Mouse (Mus musculus) midbrain, embryonic 11.5 days (tissue): ENCODE results near the gene Mcat. TPM values are rescaled to one million over a fixed set of nuclear protein-coding genes. Genes with fewer than 3 reads are reported as not detected.

ENCODE experiments used
- ATAC-seq: fragments of 200-750 bp; cut with Nextera tagmentation; 2 replicates; pipeline ENCODE4 v1.8.0; 2017; ENCODE audit warnings: moderate TSS enrichment, moderate library complexity; ENCODE audit not compliant: low FRiP score
- DNase-seq: peaks from one replicate; pipeline ENCODE4 v3.0.0; 2015; ENCODE audit warnings: low spot score; ENCODE audit errors: missing footprints
- H3K27ac ChIP-seq: fragments of 300-500 bp; sonication (generic); 2 replicates; pipeline ENCODE4 v1.5.1; 2014; ENCODE audit warnings: low read depth, low read length
- H3K27me3 ChIP-seq: fragments of 300-500 bp; sonication (generic); 2 replicates; pipeline ENCODE4 v1.6.1; 2014; ENCODE audit warnings: mild to moderate bottlenecking, low read length, moderate library complexity, mixed read lengths; ENCODE audit not compliant: control insufficient read depth, insufficient read depth
- H3K36me3 ChIP-seq: fragments of 300-500 bp; sonication (generic); 2 replicates; pipeline ENCODE4 v1.6.1; 2014; ENCODE audit warnings: mild to moderate bottlenecking, low read length, moderate library complexity, mixed read lengths; ENCODE audit not compliant: control insufficient read depth, insufficient read depth
- H3K4me1 ChIP-seq: fragments of 300-500 bp; sonication (generic); 2 replicates; pipeline ENCODE4 v1.6.1; 2014; ENCODE audit warnings: low read length; ENCODE audit not compliant: control insufficient read depth, insufficient read depth
- H3K4me2 ChIP-seq: fragments of 300-500 bp; sonication (generic); 2 replicates; pipeline ENCODE4 v1.6.1; 2014; ENCODE audit warnings: mild to moderate bottlenecking, moderate library complexity
- H3K4me3 ChIP-seq: fragments of 300-500 bp; sonication (generic); 2 replicates; pipeline ENCODE4 v1.5.1; 2014; ENCODE audit warnings: low read depth, low read length
- H3K9ac ChIP-seq: fragments of 300-500 bp; sonication (generic); 2 replicates; pipeline ENCODE4 v1.6.1; 2014; ENCODE audit warnings: low read length
- H3K9me3 ChIP-seq: fragments of 300-500 bp; sonication (generic); 2 replicates; pipeline ENCODE4 v1.6.1; 2016; ENCODE audit warnings: low read length; ENCODE audit not compliant: control insufficient read depth
- WGBS: fragments of 180-500 bp; shearing (Covaris S2); extraction: QIAGEN DNeasy Blood & Tissue Kit; methylation state at CpG from one replicate; pipeline ENCODE4 v1.1.7; 2014; 5-methylcytosine and 5-hydroxymethylcytosine counted together
- polyA plus RNA-seq: library from polyadenylated mRNA; unstranded; fragments of >200 nt; fragmentation: Nextera tagmentation; extraction: Ambion mirVana; gene quantifications from 2 replicates; pipeline ENCODE4 v1.2.1, GENCODE M21; 2014

The Mcat gene
- polyA plus RNA-seq, 1 experiment from 2014 or later = 36.6 TPM

DNA sequence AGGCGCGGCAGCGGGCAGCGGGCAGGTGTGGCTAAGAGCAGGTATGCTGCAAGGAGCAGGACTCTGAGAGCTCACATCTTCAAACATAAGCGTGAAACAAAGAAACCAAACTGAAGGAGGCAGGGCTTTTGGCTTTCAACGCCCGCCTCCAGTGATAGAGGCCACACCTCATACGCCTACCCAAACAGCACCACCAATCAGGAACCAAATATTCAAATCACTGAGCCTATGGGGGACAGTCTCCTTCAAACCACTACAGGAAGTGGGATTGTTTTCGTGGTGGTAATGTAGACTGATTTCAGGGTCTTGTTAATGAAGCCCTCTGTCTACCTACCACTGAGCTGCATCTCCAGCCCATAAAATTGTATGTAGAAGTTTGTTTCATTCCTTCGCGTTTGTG lies 6.1 kb upstream of the Mcat start:
- no peaks in the 10 kb centered on the region; the same call in 1 of the 2 replicates for H3K27me3 ChIP-seq
- H3K4me2 ChIP-seq = no peak overlapping the region
- WGBS = 55% methylated on average over 11 of the region's 11 CpGs
- no peak overlapping the region for H3K27ac ChIP-seq
- H3K36me3 ChIP-seq = 0 out of 2 replicates have a peak, but pooled peaks cover 2% of the 10 kb centered on the region
- H3K4me1 ChIP-seq = no peaks in the 10 kb centered on the region
- DNase-seq (no peak), ATAC-seq (no peak)
- H3K9me3 ChIP-seq = no peaks in the 10 kb centered on the region
- H3K4me3 ChIP-seq = no peak overlapping the region
- no peak overlapping the region for H3K9ac ChIP-seq

DNA sequence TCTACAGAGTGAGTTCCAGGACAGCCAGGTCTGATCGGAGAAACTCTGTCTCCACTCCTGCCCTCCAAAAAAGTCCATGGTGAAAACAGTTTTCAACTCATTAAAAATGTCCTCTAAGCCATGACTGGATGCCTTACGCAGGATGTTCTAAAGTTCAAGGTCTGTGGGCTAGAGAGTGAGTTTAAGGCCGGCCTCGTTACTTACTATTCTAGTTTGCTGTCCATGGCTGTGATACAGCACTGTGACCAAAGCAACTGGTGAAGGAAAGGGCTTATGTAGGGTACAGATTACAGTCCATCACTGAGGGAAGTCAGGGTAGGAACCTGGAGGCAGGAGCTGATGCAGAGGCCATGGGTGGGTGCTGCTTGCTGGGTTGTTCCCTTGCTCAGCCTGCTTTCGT lies 5.0 kb upstream of the Mcat start:
- H3K4me1 ChIP-seq = peaks cover 6% of the 10 kb centered on the region
- no peak overlapping the region for H3K4me3 ChIP-seq
- H3K27me3 ChIP-seq = no peaks in the 10 kb centered on the region; the same call in 1 of the 2 replicates
- H3K9me3 ChIP-seq = no peaks in the 10 kb centered on the region
- ATAC-seq (no peak), DNase-seq (no peak)
- WGBS = 94% methylated on average over 5 of the region's 5 CpGs
- H3K27ac ChIP-seq = no peak overlapping the region
- no peaks in the 10 kb centered on the region for H3K36me3 ChIP-seq
- no peak overlapping the region for H3K4me2 ChIP-seq
- H3K9ac ChIP-seq = no peak overlapping the region

- 89% methylated on average over 3 of the region's 3 CpGs for WGBS
- Histone ChIP-seq H3K4me3 (no peak overlapping the region), H3K4me2 (no peak overlapping the region), H3K4me1 (peaks cover 6% of the 10 kb centered on the region), H3K9me3 (no peaks in the 10 kb centered on the region), H3K9ac (no peak overlapping the region), H3K36me3 (no peaks in the 10 kb centered on the region), H3K27me3 (no peaks in the 10 kb centered on the region; the same call in none of the 2 replicates), H3K27ac (no peak overlapping the region)
- DNase-seq (no peak), ATAC-seq (no peak)
Observed at GRCm38 (mm10) chr15:83567728-83568127, 4.1 kb upstream of the Mcat start.

GRCm38 (mm10) chr15:83566006-83566405 lies 2.4 kb upstream of the Mcat start:
- H3K4me3 ChIP-seq = no peak overlapping the region
- no peak for ATAC-seq
- WGBS = 73% methylated on average over 5 of the region's 5 CpGs
- peaks cover 6% of the 10 kb centered on the region for H3K4me1 ChIP-seq
- H3K9me3 ChIP-seq = no peaks in the 10 kb centered on the region
- DNase-seq = no peak
- no peak overlapping the region for H3K27ac ChIP-seq
- no peak overlapping the region for H3K4me2 ChIP-seq
- no peaks in the 10 kb centered on the region for H3K36me3 ChIP-seq
- H3K9ac ChIP-seq = no peak overlapping the region
- H3K27me3 ChIP-seq = no peaks in the 10 kb centered on the region; the same call in none of the 2 replicates

GRCm38 (mm10) chr15:83565434-83565833 lies 1.8 kb upstream of the Mcat start:
- no peak overlapping the region for H3K4me3 ChIP-seq
- no peak overlapping the region for H3K9ac ChIP-seq
- H3K27ac ChIP-seq = no peak overlapping the region
- ATAC-seq (no peak), DNase-seq (no peak)
- 83% methylated on average over 3 of the region's 3 CpGs for WGBS
- no peaks in the 10 kb centered on the region for H3K9me3 ChIP-seq
- H3K27me3 ChIP-seq = no peaks in the 10 kb centered on the region; the same call in none of the 2 replicates
- peaks cover 6% of the 10 kb centered on the region for H3K4me1 ChIP-seq
- H3K36me3 ChIP-seq = no peaks in the 10 kb centered on the region
- no peak overlapping the region for H3K4me2 ChIP-seq

- H3K36me3 ChIP-seq = no peaks in the 10 kb centered on the region
- peak overlapping the region; percentile 66 for H3K9ac ChIP-seq
- H3K4me3 ChIP-seq = peak overlapping the region; percentile 40
- H3K27me3 ChIP-seq = no peaks in the 10 kb centered on the region; the same call in none of the 2 replicates
- 2% methylated on average over 27 of the region's 27 CpGs for WGBS
- ATAC-seq (peak; percentile 61), DNase-seq (peak; percentile 97)
- H3K27ac ChIP-seq = no peak overlapping the region
- peak overlapping the region; percentile 73 for H3K4me2 ChIP-seq
- H3K9me3 ChIP-seq = no peaks in the 10 kb centered on the region
- H3K4me1 ChIP-seq = peaks cover 6% of the 10 kb centered on the region
Observed at GRCm38 (mm10) chr15:83563857-83564651, 467 bp upstream of the Mcat start.

- Histone ChIP-seq H3K9ac (no peak overlapping the region), H3K4me3 (no peak overlapping the region), H3K36me3 (no peaks in the 10 kb centered on the region), H3K9me3 (no peaks in the 10 kb centered on the region), H3K27ac (no peak overlapping the region), H3K4me1 (peaks cover 6% of the 10 kb centered on the region), H3K27me3 (no peaks in the 10 kb centered on the region; the same call in 1 of the 2 replicates), H3K4me2 (no peak overlapping the region)
- WGBS = 39% methylated on average over 15 of the region's 15 CpGs
- DNase-seq (no peak), ATAC-seq (no peak)
Observed at GRCm38 (mm10) chr15:83562626-83563270, 839 bp downstream of the Mcat start.

GRCm38 (mm10) chr15:83560941-83561477 lies 2.6 kb downstream of the Mcat start:
- no peak for ATAC-seq
- no peaks in the 10 kb centered on the region; the same call in 1 of the 2 replicates for H3K27me3 ChIP-seq
- 72% methylated on average over 5 of the region's 5 CpGs for WGBS

More at GRCm38 (mm10) chr15:83560941-83561477, 2.6 kb downstream of the Mcat start:
- no peak overlapping the region for H3K27ac ChIP-seq
- no peak overlapping the region for H3K4me3 ChIP-seq
- H3K4me2 ChIP-seq = no peak overlapping the region
- peaks cover 6% of the 10 kb centered on the region for H3K4me1 ChIP-seq
- H3K9ac ChIP-seq = no peak overlapping the region
- peak; percentile 83 for DNase-seq
- no peaks in the 10 kb centered on the region for H3K36me3 ChIP-seq
- no peaks in the 10 kb centered on the region for H3K9me3 ChIP-seq
